Mouse (Mus musculus): ENCODE measurements around the gene Klhl22. TPM values are rescaled to one million over a fixed set of nuclear protein-coding genes. Genes with fewer than 3 reads are reported as not detected.

Klhl22 gene
- polyA plus RNA-seq, 1 experiment from 2014 or later, result 38.7 TPM

- 39% methylated on average over 7 of the region's 7 CpGs for WGBS
- ATAC-seq (ENCODE audit: low FRiP score) (no peak), DNase-seq (ENCODE audit: low spot score, missing footprints) (no peak)
- no peak overlapping the region for H3K4me2 ChIP-seq
- H3K9me3 ChIP-seq (ENCODE audit: control insufficient read depth, low read length), result no peaks in the 10 kb centered on the region
- H3K4me3 ChIP-seq (ENCODE audit: low read depth, low read length), result no peak overlapping the region
- no peaks in the 10 kb centered on the region for H3K36me3 ChIP-seq (ENCODE audit: control insufficient read depth, insufficient read depth, low read length)
- H3K27ac ChIP-seq (ENCODE audit: low read depth, low read length), result no peak overlapping the region
- no peak overlapping the region for H3K9ac ChIP-seq (ENCODE audit: low read length)
- peaks cover 42% of the 10 kb centered on the region for H3K27me3 ChIP-seq (ENCODE audit: control insufficient read depth, insufficient read depth, low read length)
- peaks cover 18% of the 10 kb centered on the region for H3K4me1 ChIP-seq (ENCODE audit: control insufficient read depth, insufficient read depth, low read length)
Measured at GRCm38 (mm10) chr16:17809711-17810110, 50.3 kb downstream of the Klhl22 start.

GRCm38 (mm10) chr16:17812120-17812519 lies 52.7 kb downstream of the Klhl22 start:
- WGBS, result 5% methylated on average over 5 of the region's 5 CpGs
- H3K4me1 ChIP-seq (ENCODE audit: control insufficient read depth, insufficient read depth, low read length), result peaks cover 8% of the 10 kb centered on the region
- H3K4me3 ChIP-seq (ENCODE audit: low read depth, low read length), result no peak overlapping the region
- H3K9ac ChIP-seq (ENCODE audit: low read length), result no peak overlapping the region
- DNase-seq (ENCODE audit: low spot score, missing footprints) (peak; percentile 92), ATAC-seq (ENCODE audit: low FRiP score) (no peak)
- no peak overlapping the region for H3K27ac ChIP-seq (ENCODE audit: low read depth, low read length)
- no peaks in the 10 kb centered on the region for H3K36me3 ChIP-seq (ENCODE audit: control insufficient read depth, insufficient read depth, low read length)
- no peak overlapping the region for H3K4me2 ChIP-seq
- no peaks in the 10 kb centered on the region for H3K9me3 ChIP-seq (ENCODE audit: control insufficient read depth, low read length)
- peaks cover 35% of the 10 kb centered on the region for H3K27me3 ChIP-seq (ENCODE audit: control insufficient read depth, insufficient read depth, low read length)

- H3K27me3 ChIP-seq (ENCODE audit: control insufficient read depth, insufficient read depth, low read length), result peaks cover 34% of the 10 kb centered on the region
- H3K4me1 ChIP-seq (ENCODE audit: control insufficient read depth, insufficient read depth, low read length), result peaks cover 4% of the 10 kb centered on the region; the same call in 1 of the 2 replicates
- H3K36me3 ChIP-seq (ENCODE audit: control insufficient read depth, insufficient read depth, low read length), result no peaks in the 10 kb centered on the region
- H3K9ac ChIP-seq (ENCODE audit: low read length), result no peak overlapping the region
- H3K4me2 ChIP-seq, result no peak overlapping the region
- no peak overlapping the region for H3K27ac ChIP-seq (ENCODE audit: low read depth, low read length)
- ATAC-seq (ENCODE audit: low FRiP score), result no peak
- H3K4me3 ChIP-seq (ENCODE audit: low read depth, low read length), result no peak overlapping the region
- DNase-seq (ENCODE audit: low spot score, missing footprints), result no peak
- H3K9me3 ChIP-seq (ENCODE audit: control insufficient read depth, low read length), result no peaks in the 10 kb centered on the region
- WGBS, result 58% methylated on average over 4 of the region's 4 CpGs
Measured at GRCm38 (mm10) chr16:17813173-17813572, 53.8 kb downstream of the Klhl22 start.

GRCm38 (mm10) chr16:17815411-17816402 lies 56.3 kb downstream of the Klhl22 start:
- Histone ChIP-seq H3K36me3 (ENCODE audit: control insufficient read depth, insufficient read depth, low read length) (no peaks in the 10 kb centered on the region), H3K27me3 (ENCODE audit: control insufficient read depth, insufficient read depth, low read length) (peaks cover 28% of the 10 kb centered on the region), H3K9ac (ENCODE audit: low read length) (peak overlapping the region; percentile 75), H3K4me1 (ENCODE audit: control insufficient read depth, insufficient read depth, low read length) (peaks cover 2% of the 10 kb centered on the region; the same call in 1 of the 2 replicates), H3K9me3 (ENCODE audit: control insufficient read depth, low read length) (no peaks in the 10 kb centered on the region), H3K4me2 (peak overlapping the region; percentile 89), H3K4me3 (ENCODE audit: low read depth, low read length) (peak overlapping the region; percentile 44), H3K27ac (ENCODE audit: low read depth, low read length) (no peak overlapping the region)
- DNase-seq (ENCODE audit: low spot score, missing footprints), result peak; percentile 98
- peak; percentile 88 for ATAC-seq (ENCODE audit: low FRiP score)
- WGBS, result 1% methylated on average over 63 of the region's 63 CpGs

GRCm38 (mm10) chr16:17816528-17816927 lies 57.1 kb downstream of the Klhl22 start:
- H3K36me3 ChIP-seq (ENCODE audit: control insufficient read depth, insufficient read depth, low read length), result no peaks in the 10 kb centered on the region
- peak; percentile 17 for DNase-seq (ENCODE audit: low spot score, missing footprints)
- no peak overlapping the region for H3K9ac ChIP-seq (ENCODE audit: low read length)
- H3K4me2 ChIP-seq, result no peak overlapping the region
- H3K9me3 ChIP-seq (ENCODE audit: control insufficient read depth, low read length), result no peaks in the 10 kb centered on the region
- peaks cover 2% of the 10 kb centered on the region; the same call in 1 of the 2 replicates for H3K4me1 ChIP-seq (ENCODE audit: control insufficient read depth, insufficient read depth, low read length)
- 77% methylated on average over 8 of the region's 8 CpGs for WGBS
- ATAC-seq (ENCODE audit: low FRiP score), result no peak
- no peak overlapping the region for H3K4me3 ChIP-seq (ENCODE audit: low read depth, low read length)
- H3K27ac ChIP-seq (ENCODE audit: low read depth, low read length), result no peak overlapping the region
- peaks cover 28% of the 10 kb centered on the region for H3K27me3 ChIP-seq (ENCODE audit: control insufficient read depth, insufficient read depth, low read length)

- H3K36me3 ChIP-seq (ENCODE audit: control insufficient read depth, insufficient read depth, low read length), result no peaks in the 10 kb centered on the region
- no peak overlapping the region for H3K4me3 ChIP-seq (ENCODE audit: low read depth, low read length)
- H3K9ac ChIP-seq (ENCODE audit: low read length), result no peak overlapping the region
- peaks cover 12% of the 10 kb centered on the region for H3K27me3 ChIP-seq (ENCODE audit: control insufficient read depth, insufficient read depth, low read length)
- H3K9me3 ChIP-seq (ENCODE audit: control insufficient read depth, low read length), result no peaks in the 10 kb centered on the region
- no peak for ATAC-seq (ENCODE audit: low FRiP score)
- no peak for DNase-seq (ENCODE audit: low spot score, missing footprints)
- no peaks in the 10 kb centered on the region for H3K4me1 ChIP-seq (ENCODE audit: control insufficient read depth, insufficient read depth, low read length)
- WGBS, result 77% methylated on average over 2 of the region's 2 CpGs
- H3K27ac ChIP-seq (ENCODE audit: low read depth, low read length), result no peak overlapping the region
- no peak overlapping the region for H3K4me2 ChIP-seq
Measured at GRCm38 (mm10) chr16:17826500-17826899, 67.1 kb downstream of the Klhl22 start.

- Histone ChIP-seq H3K27ac (ENCODE audit: low read depth, low read length) (no peak overlapping the region), H3K4me3 (ENCODE audit: low read depth, low read length) (no peak overlapping the region), H3K36me3 (ENCODE audit: control insufficient read depth, insufficient read depth, low read length) (no peaks in the 10 kb centered on the region), H3K27me3 (ENCODE audit: control insufficient read depth, insufficient read depth, low read length) (peaks cover 29% of the 10 kb centered on the region), H3K9me3 (ENCODE audit: control insufficient read depth, low read length) (no peaks in the 10 kb centered on the region), H3K4me1 (ENCODE audit: control insufficient read depth, insufficient read depth, low read length) (peaks cover 3% of the 10 kb centered on the region; the same call in 1 of the 2 replicates), H3K4me2 (no peak overlapping the region), H3K9ac (ENCODE audit: low read length) (no peak overlapping the region)
- 90% methylated on average over 2 of the region's 2 CpGs for WGBS
- ATAC-seq (ENCODE audit: low FRiP score), result no peak
- DNase-seq (ENCODE audit: low spot score, missing footprints), result no peak
Measured at GRCm38 (mm10) chr16:17828229-17828628, 68.8 kb downstream of the Klhl22 start.

- no peak overlapping the region for H3K4me3 ChIP-seq (ENCODE audit: low read depth, low read length)
- H3K4me1 ChIP-seq (ENCODE audit: control insufficient read depth, insufficient read depth, low read length), result peaks cover 4% of the 10 kb centered on the region; the same call in 1 of the 2 replicates
- no peak overlapping the region for H3K9ac ChIP-seq (ENCODE audit: low read length)
- no peak overlapping the region for H3K4me2 ChIP-seq
- no peaks in the 10 kb centered on the region for H3K9me3 ChIP-seq (ENCODE audit: control insufficient read depth, low read length)
- no peak for DNase-seq (ENCODE audit: low spot score, missing footprints)
- H3K27ac ChIP-seq (ENCODE audit: low read depth, low read length), result no peak overlapping the region
- H3K27me3 ChIP-seq (ENCODE audit: control insufficient read depth, insufficient read depth, low read length), result peaks cover 35% of the 10 kb centered on the region
- no peak for ATAC-seq (ENCODE audit: low FRiP score)
- 74% methylated on average over 3 of the region's 3 CpGs for WGBS
- H3K36me3 ChIP-seq (ENCODE audit: control insufficient read depth, insufficient read depth, low read length), result no peaks in the 10 kb centered on the region
Measured at GRCm38 (mm10) chr16:17828867-17829266, 69.4 kb downstream of the Klhl22 start.
